Mouse (Mus musculus): ENCODE data around the gene Zbtb40.

The Zbtb40 gene

GRCm38 (mm10) chr4:137033115-137033887 is 15.3 kb downstream of the Zbtb40 start:
- no peak for DNase-seq (ENCODE audit: low spot score in 2 of 2)

- no peak for DNase-seq (ENCODE audit: low spot score in 2 of 2)
Observed at GRCm38 (mm10) chr4:137032456-137032855, 16.1 kb downstream of the Zbtb40 start.

- no peak for DNase-seq (ENCODE audit: low spot score in 2 of 2)
Observed at GRCm38 (mm10) chr4:137031319-137031718, 17.3 kb downstream of the Zbtb40 start.

DNA sequence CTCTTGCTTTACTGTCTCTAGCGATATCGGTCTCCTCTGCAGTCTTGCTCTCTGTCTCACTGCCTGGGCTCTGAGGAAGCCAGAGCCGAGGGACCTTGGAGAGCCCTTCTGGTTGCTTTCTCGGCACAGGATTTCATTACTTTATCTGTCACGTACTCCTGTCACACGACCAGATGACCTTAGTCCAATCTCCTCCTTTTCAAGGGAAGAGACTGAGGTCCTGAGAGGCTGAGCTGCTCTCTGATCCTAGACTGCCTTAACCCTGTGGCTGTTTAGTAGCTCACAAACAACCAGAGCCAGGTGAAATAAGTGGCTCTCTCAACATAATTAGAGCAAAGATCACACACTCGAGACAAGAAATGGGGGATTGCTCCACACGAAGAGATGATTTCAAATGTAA is 19.3 kb downstream of the Zbtb40 start:
- no peak for DNase-seq (ENCODE audit: low spot score in 2 of 2)

- DNase-seq (ENCODE audit: low spot score in 2 of 2): no peak
Observed at GRCm38 (mm10) chr4:137027051-137027450, 21.6 kb downstream of the Zbtb40 start.

DNA sequence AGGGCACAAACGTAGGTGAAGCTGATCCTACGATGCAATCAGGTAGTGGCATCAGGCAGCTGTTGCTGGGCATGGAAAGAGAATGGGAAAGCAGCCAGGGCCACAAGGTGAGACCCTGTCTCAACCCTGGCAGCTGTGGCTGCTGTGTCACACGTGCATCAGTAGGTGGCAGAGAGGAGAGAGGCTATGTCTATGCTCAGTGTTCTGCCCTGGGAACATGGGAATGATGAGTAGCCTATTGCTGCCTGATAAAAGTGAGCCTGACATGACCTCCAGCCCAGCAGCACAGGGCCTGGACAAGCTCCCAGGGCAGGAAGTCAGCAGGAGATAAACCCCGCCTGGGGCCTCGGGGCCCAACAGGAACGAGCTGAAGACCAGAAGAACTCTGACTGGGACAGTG is 23.0 kb downstream of the Zbtb40 start:
- no peak for DNase-seq (ENCODE audit: low spot score in 2 of 2)

- DNase-seq (ENCODE audit: low spot score in 2 of 2): no peak
Observed at GRCm38 (mm10) chr4:137025133-137025532, 23.5 kb downstream of the Zbtb40 start.

DNA sequence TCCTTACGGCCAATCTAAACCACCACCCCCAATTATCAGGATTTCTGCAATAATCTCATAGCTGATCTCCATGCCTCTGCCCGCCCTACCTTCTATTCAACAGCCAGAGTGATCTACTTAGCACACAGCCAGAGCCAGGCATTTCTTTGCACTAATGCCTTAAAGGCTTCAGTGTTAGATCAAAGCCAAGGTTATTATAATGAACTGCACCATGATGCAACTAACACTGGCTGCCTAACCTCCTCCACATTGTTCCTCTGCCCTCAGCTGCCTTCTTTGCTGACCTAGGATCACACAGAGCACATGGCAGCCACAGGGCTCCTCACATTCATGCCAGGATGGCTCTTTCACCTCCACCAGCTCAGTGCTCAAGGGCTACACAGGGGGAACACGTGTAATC is 28.5 kb downstream of the Zbtb40 start:
- no peak for DNase-seq (ENCODE audit: low spot score in 2 of 2)

GRCm38 (mm10) chr4:137015934-137016333 is 32.7 kb downstream of the Zbtb40 start:
- DNase-seq (ENCODE audit: low spot score in 2 of 2): no peak

DNA sequence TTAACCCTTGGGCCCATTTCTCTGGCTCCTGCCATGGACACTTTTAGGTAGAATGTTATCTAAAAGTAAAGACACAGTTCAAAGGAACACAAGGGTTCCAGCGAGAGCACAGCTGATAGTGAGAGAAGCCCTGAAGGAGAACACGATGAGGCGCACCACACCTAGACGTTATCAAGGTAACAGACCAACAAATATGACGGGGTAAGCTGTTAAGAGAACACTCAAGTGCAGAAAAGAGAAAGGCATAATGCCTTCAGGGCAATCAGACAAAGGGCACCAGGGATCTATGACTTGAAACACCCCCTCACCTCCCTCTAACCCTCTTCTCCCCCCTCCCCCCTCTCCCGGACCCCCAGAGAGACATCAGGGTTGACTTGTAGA is 33.1 kb downstream of the Zbtb40 start:
- no peak for DNase-seq (ENCODE audit: low spot score in 2 of 2)

DNA sequence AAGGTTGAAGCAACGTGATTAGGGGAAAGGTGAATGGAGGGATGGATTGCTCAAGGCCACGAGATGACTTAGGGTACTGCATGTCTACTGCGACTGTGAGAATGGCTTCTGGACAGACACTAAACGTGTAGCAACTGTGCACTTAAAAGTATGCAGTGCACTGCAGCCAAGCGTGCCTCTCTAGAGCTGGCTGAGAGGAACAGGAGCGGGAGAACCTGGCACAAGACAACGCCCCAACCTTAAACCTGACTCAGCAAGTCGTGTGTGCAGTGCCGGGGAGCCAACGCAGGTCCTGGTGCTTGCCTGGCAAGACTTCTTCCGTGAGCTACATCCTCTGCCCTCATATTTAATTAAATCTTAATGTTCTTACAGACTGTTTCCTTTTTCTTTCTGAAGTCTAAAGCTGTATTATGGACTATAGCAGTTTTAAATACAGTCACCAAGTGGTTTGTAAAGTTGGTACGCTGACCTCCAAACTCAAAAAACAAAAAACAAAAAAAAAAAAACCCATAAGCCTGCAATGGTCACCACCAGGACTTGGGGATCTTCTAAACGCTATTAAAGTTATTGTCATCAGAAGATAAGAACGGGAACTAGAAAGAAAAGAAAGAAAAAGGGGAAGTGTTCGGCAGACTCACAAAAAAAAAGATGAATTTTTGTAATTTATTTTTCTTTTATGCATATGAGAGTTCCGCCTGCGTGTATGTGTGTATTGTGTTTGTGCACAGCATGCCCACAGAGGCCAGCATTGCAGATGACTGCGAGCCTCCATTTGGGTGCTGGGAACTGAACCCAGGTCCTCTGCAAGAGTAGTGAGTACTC is 33.7 kb downstream of the Zbtb40 start:
- no peak for DNase-seq (ENCODE audit: low spot score in 2 of 2)

DNA sequence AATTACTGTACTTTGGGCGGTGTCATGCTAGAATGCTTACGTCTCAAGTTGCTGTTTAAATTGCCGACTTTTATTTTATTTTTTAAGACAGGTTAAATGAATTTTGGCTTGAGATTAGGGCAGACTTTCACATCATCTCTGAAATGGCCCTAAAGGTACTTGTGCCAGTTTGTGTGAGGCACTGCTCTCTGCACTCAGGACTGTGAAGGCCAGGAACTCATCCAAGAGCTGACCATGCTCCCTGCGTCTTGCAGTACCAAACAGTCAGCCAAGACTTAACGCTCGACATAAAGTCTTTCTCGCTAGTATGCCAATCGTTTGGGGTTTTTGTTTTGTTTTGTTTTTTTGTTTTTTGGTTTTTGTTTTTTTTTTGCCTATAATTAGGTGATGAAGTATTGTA is 34.5 kb downstream of the Zbtb40 start:
- DNase-seq (ENCODE audit: low spot score in 2 of 2): no peak

DNA sequence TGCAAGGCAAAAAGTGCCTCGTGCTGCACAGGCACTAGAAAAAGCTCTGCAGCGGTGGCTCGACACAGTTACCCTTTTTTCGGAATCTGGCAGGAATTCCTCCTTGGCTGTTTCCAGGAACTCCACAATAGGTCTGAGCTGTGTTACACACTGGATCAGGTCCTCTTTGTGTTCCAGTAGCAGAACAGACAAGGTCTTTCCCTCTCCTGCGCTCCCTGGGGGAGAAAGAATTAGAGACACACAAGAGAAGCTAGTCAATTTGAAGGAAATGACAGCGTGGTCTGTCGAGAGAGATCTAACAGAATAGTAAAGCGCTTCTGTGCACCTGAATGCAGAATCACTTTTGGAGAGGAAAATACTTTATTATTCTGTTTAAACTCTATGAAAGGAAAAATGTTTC is 41.6 kb downstream of the Zbtb40 start:
- DNase-seq (ENCODE audit: low spot score in 2 of 2): no peak

DNA sequence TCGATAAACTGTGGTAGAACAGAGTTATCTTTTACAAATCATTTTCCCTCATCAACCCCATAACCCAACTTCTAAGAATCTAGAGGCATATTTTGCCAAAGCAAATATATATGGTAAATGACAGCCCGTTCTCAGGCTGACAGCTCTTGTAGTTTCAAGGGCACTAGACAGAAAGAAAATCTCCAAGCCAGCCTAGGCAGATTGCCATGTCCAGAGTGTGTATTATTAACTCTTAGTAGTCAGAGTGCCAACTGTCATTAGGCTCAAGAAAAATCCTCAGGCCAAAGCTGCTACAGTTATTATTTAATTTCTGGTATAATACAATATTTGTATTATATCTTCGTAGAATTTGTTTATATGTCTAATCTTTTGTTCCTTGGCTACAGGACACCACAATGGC is 46.8 kb downstream of the Zbtb40 start:
- no peak for DNase-seq (ENCODE audit: low spot score in 2 of 2)

GRCm38 (mm10) chr4:137001020-137001419 is 47.6 kb downstream of the Zbtb40 start:
- no peak for DNase-seq (ENCODE audit: low spot score in 2 of 2)

- no peak for DNase-seq (ENCODE audit: low spot score in 2 of 2)
Observed at GRCm38 (mm10) chr4:136998371-136998770, 50.2 kb downstream of the Zbtb40 start.

GRCm38 (mm10) chr4:136997723-136998345 is 50.8 kb downstream of the Zbtb40 start:
- DNase-seq (ENCODE audit: low spot score in 2 of 2): no peak

DNA sequence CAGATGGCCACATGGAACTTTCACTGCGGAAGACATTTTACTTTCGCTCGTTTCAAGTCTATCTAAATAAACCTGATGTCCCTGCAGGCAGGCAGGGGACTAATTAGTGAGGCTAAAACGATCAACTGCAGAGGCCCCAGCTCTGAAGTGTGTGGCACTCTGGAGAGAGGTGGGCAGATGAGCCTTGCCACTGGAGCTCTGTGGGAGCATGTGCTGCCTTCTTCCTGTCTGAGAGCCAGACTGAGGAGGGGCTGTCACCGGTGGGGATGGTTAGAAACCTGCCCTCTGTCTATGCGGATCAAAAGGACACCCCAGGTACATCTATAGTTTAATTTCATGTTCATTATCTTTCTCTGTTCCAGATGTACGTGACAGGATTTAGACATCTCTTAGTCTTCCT is 51.7 kb downstream of the Zbtb40 start:
- DNase-seq (ENCODE audit: low spot score in 2 of 2): no peak

GRCm38 (mm10) chr4:136995361-136995760 is 53.2 kb downstream of the Zbtb40 start:
- DNase-seq (ENCODE audit: low spot score in 2 of 2): no peak

- DNase-seq (ENCODE audit: low spot score in 2 of 2): no peak
Observed at GRCm38 (mm10) chr4:136981993-136982695, 66.5 kb downstream of the Zbtb40 start.

DNA sequence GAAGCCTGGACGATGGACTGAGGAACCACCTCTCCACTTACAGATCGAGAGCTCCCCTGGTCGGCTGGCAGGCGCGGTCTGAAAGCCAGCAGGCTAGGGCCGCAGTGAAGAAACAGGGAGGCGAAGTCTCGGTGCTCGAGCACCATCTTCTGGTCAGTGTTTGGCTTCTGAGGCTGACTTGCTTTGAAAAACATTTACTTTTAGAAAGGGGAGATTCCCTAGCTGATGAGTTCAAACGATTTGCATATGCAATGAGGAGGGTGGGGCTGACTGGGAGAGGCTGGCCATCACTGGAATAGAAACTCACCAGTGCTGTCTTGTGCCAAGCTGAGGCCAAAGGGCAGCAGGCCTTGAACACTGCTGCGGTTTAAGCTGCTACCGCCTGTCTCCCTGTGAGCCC is 67.3 kb downstream of the Zbtb40 start:
- DNase-seq (ENCODE audit: low spot score in 2 of 2): no peak

DNA sequence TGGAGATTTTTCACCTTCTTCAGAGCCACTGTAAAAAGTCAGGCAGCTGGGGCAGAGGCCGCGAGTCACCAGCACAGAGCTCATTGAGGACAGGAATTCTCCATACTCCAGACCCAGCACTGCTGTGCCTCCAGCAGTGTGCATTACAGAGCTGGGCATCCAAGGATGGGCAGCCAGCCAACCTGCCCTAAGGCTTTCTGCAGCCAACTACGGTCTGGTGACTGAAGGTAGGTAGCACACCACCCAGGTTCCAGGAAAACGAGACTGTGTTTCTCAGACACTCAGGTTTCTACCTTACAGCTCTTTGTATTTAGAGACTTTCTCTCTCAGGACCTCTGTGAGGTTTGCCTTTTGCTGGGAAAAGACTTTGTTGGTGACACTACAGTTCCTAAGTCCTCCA is 67.7 kb downstream of the Zbtb40 start:
- no peak for DNase-seq (ENCODE audit: low spot score in 2 of 2)
